In genomic region chr9:116531121-116531520, GRCm38 (mm10) we compare ENCODE assay signal across 28 mouse cellular contexts.
DNase-seq lines count a peak whose midpoint lies in the region; ATAC-seq and TF ChIP-seq lines count a peak whose summit lies in the region.
"Had no signal": no experiment of that assay in that cellular context is flagged by ENCODE, and none has a peak within 500 bp of the region (broad histone marks: within the 10 kb centered on the region; RNA-seq: fewer than 3 reads in every experiment).

No protein-coding gene starts in this region.

- no peak overlapping the region for H3K4me3 ChIP-seq in intestine, postnatal 0 days (ENCODE audit: low read depth, low read length)
- H3K4me3 ChIP-seq in intestine, embryonic 16.5 days (ENCODE audit: low read length): no peak overlapping the region
- H3K4me3 ChIP-seq: embryonic facial prominence, embryonic 13.5 days; embryonic facial prominence, embryonic 15.5 days; erythroblast, embryonic 14.5 days; forebrain, embryonic 10.5 days; forebrain, embryonic 12.5 days had no signal

- TF ChIP-seq CTCF in intestine, postnatal 0 days (IDR thresholded peaks at IDR 0.05; ENCODE audit: low read depth): 0 out of 2 replicates have a peak, but pooled peaks have one; percentile 2

- no peak for ATAC-seq in intestine, postnatal 0 days
- ATAC-seq in intestine, embryonic 16.5 days: no peak
- ATAC-seq: activated CD4-positive, CD25-positive, alpha-beta regulatory T cell, adult 4 months; CD4-positive, CD25-positive, alpha-beta regulatory T cell, adult 4 months; forebrain, embryonic 14.5 days; forebrain, embryonic 16.5 days had no signal

- no peaks in the 10 kb centered on the region for H3K4me1 ChIP-seq in intestine, postnatal 0 days (replicated peaks; ENCODE audit: control insufficient read depth, insufficient read depth, low read length)
- no peaks in the 10 kb centered on the region for H3K4me1 ChIP-seq in intestine, embryonic 16.5 days (ENCODE audit: control insufficient read depth, insufficient read depth, low read length)
- H3K4me1 ChIP-seq: embryonic facial prominence, embryonic 13.5 days; embryonic facial prominence, embryonic 15.5 days; forebrain, embryonic 10.5 days; forebrain, embryonic 12.5 days had no signal

- no peaks in the 10 kb centered on the region for H3K36me3 ChIP-seq in intestine, postnatal 0 days (ENCODE audit: control insufficient read depth, insufficient read depth)
- H3K36me3 ChIP-seq in intestine, embryonic 16.5 days (ENCODE audit: control insufficient read depth, insufficient read depth, low read length): no peaks in the 10 kb centered on the region
- H3K36me3 ChIP-seq: embryonic facial prominence, embryonic 13.5 days; embryonic facial prominence, embryonic 15.5 days; forebrain, embryonic 10.5 days; forebrain, embryonic 12.5 days had no signal

- no peak overlapping the region for H3K27ac ChIP-seq in intestine, postnatal 0 days (ENCODE audit: low read depth, low read length)
- no peak overlapping the region for H3K27ac ChIP-seq in intestine, embryonic 16.5 days (ENCODE audit: low read length)
- H3K27ac ChIP-seq: embryonic facial prominence, embryonic 13.5 days; embryonic facial prominence, embryonic 15.5 days; forebrain, embryonic 10.5 days; forebrain, embryonic 12.5 days had no signal

- H3K27me3 ChIP-seq in intestine, postnatal 0 days (replicated peaks; ENCODE audit: control insufficient read depth, insufficient read depth, low read length): no peaks in the 10 kb centered on the region
- no peaks in the 10 kb centered on the region for H3K27me3 ChIP-seq in intestine, embryonic 16.5 days (replicated peaks; ENCODE audit: control insufficient read depth, insufficient read depth, low read length)
- H3K27me3 ChIP-seq: embryonic facial prominence, embryonic 13.5 days; embryonic facial prominence, embryonic 15.5 days; forebrain, embryonic 12.5 days had no signal

- no peak overlapping the region for H3K9ac ChIP-seq in intestine, postnatal 0 days (ENCODE audit: low read depth, low read length)
- no peak overlapping the region for H3K9ac ChIP-seq in intestine, embryonic 16.5 days (ENCODE audit: low read depth, low read length)
- H3K9ac ChIP-seq: embryonic facial prominence, embryonic 13.5 days; embryonic facial prominence, embryonic 15.5 days; forebrain, embryonic 12.5 days had no signal

- intact Hi-C loops in heart, postnatal 14 days (cut with DNase I): no loop called here

- no peaks in the 10 kb centered on the region for H3K9me3 ChIP-seq in intestine, postnatal 0 days (ENCODE audit: control insufficient read depth)
- 0 out of 2 replicates have a peak, but pooled peaks cover 2% of the 10 kb centered on the region for H3K9me3 ChIP-seq in intestine, embryonic 16.5 days (ENCODE audit: control insufficient read depth, low read length)

- DNase-seq in heart, adult 11 months: peak; percentile 65
- no peak for DNase-seq in heart, postnatal 14 days
- peak; percentile 17 for DNase-seq in ES-CJ7 (ENCODE audit: low read depth, low spot score)
- peak; percentile 53 for DNase-seq in R1 (ENCODE audit: low read depth, low spot score)
- DNase-seq in adipocyte (ENCODE audit: low spot score): no peak
- DNase-seq in left cerebral cortex, adult 18-20 months (ENCODE audit: low spot score in 2 of 2): no peak
- DNase-seq: adrenal gland, adult 2 months; adrenal gland, postnatal 10 days; adrenal gland, postnatal 25 days; B cell, adult 2 months; cerebellum, adult 11 months; cerebellum, adult 18-20 months; cerebellum, adult 8-10 months; cerebellum, adult 9-11 months; cerebellum, postnatal 14 days; cerebellum, postnatal 36 days; embryo, embryonic 11 days had no signal

- WGBS in intestine, postnatal 0 days: 95% methylated on average over 4 of the region's 4 CpGs
- 97% methylated on average over 4 of the region's 4 CpGs for WGBS in intestine, embryonic 16.5 days

- H3K4me2 ChIP-seq in intestine, postnatal 0 days (replicated peaks; ENCODE audit: low read depth): no peak overlapping the region
- no peak overlapping the region for H3K4me2 ChIP-seq in intestine, embryonic 16.5 days (ENCODE audit: low read depth, low read length)
- H3K4me2 ChIP-seq: embryonic facial prominence, embryonic 13.5 days; embryonic facial prominence, embryonic 15.5 days; forebrain, embryonic 12.5 days had no signal

Comparison
In these comparisons a context has a peak if more than half of its experiments do, and no peak if none do; other contexts are left out.
1. DNase-seq: peak in heart, adult 11 months (single experiment), ES-CJ7 (single experiment) and R1 (single experiment); none in heart, postnatal 14 days (0 of 2), adipocyte (single experiment) and left cerebral cortex, adult 18-20 months (0 of 2).